Mouse (Mus musculus) megakaryocyte, adult 5-6 weeks (primary cell): ENCODE results near the gene Ttc17. TPM values are rescaled to one million over a fixed set of nuclear protein-coding genes. Genes with fewer than 3 reads are reported as not detected.

Experiments
- ATAC-seq: 2 replicates; pipeline ENCODE4 v1.8.0; 2016; ENCODE audit warnings: mild to moderate bottlenecking, inconsistent platforms; ENCODE audit not compliant: poor library complexity, severe bottlenecking
- total RNA-seq, 2 experiments: library from RNA; stranded (forward) in 1 of 2; stranded (reverse) in 1 of 2; fragments of 153-499, 151-499 nt in 1 of 2; fragments of 221-1000, 200-1000 nt in 1 of 2; gene quantifications; 2 replicates each; pipeline versions ENCODE4 v1.2.3 to v1.2.4; 2015 to 2017

Ttc17 gene
- total RNA-seq, 2 experiments from 2014 or later = 26.6 to 28.0 TPM

DNA sequence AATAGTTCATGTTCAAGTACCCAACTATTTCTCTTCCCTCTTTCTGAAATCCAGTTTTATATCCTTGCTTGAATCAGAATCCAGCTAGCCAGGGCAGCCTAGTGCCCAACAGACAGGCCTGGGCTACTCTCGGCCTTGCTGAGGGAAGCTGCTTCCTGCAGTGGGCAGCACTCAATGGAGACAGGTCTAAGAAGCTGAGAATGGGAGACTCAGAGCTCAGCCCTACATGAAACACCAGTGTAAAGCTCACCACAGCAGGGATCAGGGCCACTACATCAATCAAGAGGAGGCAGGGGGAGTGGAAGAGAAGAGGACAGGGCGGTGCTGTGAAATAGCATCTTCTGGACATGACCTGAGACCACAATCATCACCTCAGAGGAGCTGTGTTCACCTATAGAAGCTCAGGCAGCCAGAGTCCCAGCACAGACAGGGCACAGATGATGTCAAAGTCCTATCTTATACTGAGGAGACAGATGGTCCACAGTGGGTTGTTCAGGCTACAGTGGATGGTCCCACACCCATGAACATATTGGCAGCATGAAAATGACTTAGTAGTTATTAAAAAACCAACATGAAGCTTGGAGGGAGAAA, 25.3 kb downstream of the Ttc17 start:
- ATAC-seq = no peak

DNA sequence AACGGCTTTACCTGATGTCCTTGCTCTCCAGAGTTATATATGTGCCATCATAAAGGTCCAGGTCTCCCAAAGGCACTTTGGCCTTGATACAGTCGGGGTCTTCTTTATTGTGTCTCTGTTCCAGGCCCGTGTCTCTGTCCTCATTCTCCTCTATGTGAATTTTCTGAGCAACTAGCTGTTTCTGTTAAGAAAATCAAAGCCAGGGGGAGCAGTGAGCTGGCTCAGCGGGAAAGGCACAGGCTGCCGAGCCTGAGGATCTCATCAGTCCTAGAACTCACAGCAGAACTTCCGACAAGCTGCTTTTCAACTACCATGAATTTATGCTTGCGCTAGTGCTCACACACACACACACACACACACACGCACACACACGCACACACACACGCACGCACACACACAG, 27.8 kb downstream of the Ttc17 start:
- ATAC-seq = no peak

DNA sequence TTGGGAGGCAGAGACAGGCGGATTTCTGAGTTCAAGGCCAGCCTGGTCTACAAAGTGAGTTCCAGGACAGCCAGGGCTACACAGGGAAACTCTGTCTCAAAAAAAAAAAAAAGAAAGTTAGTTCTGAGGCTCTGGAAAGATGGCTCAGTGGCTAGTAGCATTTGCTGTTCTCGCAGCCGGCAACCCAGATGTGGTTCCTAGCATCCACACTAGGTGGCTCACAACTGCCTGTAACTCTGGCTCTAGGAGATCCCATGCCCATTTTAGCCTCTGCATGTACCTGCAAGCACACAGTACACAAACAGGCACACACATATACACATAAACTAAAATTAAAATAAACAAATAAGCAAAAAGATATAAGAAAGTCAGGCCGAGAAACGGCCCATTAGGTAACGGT, 35.4 kb downstream of the Ttc17 start:
- ATAC-seq = no peak

DNA sequence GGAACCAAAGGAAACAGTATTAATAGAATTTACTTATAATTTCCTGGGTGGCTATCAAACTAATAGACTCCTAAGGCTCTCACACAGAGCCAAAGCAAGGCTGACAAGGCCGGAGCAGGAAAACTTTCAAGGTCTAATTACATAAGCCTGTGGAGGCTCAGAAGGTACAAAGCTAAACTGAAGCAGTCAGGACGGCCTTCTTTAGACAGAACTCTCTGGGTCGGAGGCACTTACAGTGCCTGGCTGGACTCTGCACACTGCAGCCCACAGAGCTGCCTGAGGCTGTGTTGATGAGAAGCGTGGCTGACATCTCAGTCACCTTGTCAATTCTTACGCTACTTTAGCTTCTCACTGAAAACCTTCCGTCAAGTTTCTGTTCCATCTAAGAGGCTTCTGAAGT, 42.7 kb downstream of the Ttc17 start:
- ATAC-seq = no peak

DNA sequence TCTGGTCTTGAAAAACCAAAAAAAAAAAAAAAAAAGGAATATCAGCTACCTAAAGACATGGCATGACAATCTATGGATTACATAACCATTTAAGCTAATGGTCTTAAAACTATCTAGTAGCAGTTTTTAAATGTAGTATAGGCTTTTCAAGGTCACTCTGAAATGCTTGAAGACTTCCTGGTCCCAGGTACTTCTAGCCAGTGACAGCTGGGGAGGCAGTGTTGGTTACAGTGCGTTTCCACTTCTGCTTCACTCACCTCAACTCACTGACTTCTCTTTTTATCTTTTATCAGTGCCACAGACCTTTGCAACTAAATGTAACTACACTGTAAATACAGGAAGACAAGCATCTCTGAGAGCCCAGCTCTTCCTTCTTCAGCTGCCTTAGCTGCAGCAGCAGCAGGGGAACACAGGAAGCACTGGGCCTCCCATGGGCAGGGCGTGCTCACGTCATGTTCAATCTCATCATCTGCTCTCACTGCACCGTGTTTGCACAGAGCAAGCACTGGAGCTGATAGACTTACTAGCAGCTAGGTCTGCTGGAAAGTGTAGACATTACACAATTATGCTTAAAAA, 46.0 kb downstream of the Ttc17 start:
- peak; percentile 97 for ATAC-seq

DNA sequence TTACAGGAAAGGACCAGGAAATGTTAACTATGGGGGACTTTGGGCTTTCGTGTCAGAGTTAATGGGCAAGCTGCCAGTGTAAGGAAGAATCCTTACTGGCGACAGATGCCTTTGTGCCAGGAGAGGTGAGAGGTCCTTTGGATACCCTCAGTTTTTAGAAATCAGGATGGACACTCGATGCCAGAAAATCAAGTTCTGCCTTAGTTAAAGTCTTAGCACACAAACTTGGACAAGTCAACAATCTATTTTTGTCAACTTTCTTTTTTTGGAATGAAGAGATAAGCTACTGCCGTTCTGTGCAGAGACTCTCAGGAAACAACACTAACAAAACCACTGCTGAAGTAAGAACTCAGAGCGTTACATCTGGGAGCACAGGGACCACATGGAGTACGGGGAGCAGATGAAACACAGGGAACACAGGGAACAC, 58.3 kb downstream of the Ttc17 start:
- ATAC-seq = no peak

DNA sequence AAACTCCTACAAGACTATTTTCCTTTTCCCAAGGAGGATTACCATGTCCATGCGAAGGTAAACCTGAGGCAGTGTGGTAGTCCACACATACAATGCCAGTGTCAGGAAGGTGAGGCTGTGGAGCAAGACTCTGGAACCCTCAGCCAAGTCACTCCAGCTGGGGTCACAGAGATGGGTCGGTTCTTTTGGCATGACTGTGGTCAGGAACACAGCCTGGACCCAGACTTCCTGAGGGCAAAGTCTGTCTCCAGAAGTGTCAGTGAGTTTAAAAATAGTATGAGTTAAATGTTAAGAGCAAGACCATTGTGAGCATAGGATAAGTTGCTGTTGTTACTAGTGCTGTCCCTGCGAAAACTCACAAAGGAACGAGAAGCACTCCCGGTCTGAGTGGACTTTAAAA, 59.7 kb downstream of the Ttc17 start:
- no peak for ATAC-seq

DNA sequence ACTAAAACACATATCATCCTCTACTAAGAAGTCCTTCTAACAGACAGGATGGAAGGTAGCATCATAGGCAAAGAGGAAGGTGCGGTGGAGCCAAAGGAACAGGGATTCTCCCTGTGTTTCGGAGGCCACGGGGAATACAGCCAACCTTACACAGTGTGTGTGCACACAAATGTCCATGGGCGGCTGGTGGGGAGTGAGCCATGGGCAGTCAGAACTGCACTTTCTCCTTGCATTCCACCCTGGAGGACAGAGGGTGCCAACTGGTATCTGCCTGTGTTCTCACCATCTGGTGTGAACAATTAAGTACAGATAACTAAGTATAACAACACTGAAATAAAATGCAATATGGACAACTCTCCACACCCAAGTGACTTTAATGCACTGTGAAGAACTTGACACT, 61.9 kb downstream of the Ttc17 start:
- no peak for ATAC-seq

DNA sequence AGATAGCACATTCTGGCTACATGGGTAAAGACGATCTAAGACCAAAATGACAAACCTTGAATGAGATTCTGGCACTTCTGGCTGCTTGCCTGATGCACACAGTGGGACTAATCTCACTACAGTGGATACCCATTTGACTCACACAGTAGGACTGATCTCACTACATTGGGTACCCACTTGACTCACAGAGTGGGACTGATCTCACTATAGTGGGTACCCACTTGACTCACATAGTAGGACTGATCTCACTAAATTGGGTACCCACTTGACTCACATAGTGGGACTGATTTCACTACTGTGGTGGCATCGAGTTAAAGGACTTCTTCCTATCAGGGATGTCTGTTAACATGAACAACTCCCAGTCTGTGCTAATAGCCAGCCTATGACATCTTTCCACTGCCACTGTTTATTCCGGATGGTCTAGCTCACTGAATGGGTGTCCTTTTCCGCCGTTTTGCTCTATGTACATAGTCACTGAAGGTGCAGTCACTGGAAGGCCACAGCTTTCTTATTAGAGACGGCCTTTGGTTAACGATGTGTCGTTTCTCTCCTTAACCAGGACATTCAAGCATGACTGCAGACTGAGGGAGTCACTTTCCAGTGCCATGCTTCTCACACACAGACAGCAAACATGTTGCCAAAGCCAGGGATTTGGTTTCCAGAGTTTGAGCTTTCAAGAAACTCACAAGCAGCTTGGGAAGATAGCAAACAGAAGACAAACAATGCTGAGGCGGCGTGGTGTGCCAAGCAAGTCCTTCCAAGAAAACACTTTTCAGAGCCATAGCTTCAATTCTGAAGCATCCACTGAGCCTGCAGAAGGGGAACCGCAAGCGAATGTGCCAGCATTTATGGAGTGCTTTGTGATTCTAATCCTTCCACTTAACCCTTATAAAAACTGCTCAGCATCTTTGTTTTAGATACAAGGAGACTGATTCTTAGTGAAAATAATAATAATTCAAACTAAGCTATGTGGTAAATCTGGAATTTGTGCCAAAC, 62.9 kb downstream of the Ttc17 start:
- no peak for ATAC-seq

DNA sequence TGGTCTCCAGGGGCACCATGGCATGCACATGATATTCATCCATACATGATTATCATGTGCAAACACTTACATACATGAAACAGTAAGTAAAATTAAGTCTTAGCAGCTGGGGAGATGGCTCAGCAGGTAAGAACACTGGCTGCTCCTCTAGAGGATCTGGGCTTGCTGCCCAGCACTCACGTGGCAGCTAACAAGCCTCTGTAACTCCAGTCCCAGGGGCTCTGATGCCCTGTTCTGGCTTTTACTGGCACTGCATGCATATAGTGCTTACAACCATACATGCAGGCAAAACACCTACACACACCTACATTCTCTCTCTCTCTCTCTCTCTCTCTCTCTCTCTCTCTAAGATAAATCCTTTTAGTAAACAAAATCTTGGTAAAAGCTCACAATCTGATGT, 65.7 kb downstream of the Ttc17 start:
- ATAC-seq = no peak

DNA sequence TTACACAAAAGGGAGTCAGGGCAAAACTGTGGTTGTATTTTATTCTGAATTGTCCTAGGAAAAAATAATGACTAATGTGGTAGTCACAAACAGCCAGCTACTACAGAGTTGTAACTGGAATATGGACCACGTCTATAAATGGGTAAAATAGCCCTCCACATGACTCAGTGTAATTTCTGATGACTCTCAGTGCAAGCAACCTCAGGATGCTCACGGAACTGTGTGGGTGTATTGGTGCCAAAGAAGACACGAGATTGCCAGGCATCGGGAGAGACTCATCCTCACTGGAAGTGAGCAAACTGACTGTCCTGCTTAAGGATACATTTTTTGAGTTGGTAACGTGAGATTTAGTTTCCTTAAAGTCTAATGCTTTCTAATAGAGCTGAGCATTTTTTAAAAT, 67.0 kb downstream of the Ttc17 start:
- ATAC-seq = no peak

DNA sequence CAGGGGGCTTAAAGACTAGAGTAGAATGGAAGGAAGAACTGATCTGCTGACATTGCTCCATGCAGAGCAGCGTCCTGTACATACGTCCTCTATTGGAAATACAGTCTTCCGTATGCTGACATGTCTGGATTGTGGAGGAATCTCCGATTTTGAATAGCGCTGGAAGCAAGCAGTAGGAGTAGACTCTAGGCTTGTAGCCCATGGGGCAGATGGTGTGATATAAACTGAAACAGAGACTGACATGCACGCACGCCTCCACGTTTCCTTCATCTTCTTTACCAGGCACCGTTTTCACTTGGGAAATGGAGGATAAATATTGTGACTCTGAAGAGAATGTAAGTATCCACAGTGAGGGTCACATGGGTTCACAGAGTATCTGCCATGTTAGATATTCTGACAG, 70.2 kb downstream of the Ttc17 start:
- no peak for ATAC-seq

DNA sequence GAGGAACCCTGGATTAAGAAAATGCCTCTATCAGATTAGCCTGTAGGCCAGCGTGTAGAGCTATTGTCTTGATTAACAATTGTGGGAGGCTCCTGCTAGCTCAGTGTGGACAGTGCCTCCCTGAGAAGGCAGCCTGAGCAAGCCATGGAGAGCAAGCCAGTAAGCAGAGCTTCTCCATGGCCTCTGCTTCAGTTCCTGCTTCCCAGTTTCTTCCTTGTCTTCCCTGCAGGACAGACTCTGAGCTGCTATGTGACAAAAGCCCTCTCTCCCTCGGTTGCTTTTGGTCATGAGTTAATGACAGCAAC, 71.8 kb downstream of the Ttc17 start:
- no peak for ATAC-seq

DNA sequence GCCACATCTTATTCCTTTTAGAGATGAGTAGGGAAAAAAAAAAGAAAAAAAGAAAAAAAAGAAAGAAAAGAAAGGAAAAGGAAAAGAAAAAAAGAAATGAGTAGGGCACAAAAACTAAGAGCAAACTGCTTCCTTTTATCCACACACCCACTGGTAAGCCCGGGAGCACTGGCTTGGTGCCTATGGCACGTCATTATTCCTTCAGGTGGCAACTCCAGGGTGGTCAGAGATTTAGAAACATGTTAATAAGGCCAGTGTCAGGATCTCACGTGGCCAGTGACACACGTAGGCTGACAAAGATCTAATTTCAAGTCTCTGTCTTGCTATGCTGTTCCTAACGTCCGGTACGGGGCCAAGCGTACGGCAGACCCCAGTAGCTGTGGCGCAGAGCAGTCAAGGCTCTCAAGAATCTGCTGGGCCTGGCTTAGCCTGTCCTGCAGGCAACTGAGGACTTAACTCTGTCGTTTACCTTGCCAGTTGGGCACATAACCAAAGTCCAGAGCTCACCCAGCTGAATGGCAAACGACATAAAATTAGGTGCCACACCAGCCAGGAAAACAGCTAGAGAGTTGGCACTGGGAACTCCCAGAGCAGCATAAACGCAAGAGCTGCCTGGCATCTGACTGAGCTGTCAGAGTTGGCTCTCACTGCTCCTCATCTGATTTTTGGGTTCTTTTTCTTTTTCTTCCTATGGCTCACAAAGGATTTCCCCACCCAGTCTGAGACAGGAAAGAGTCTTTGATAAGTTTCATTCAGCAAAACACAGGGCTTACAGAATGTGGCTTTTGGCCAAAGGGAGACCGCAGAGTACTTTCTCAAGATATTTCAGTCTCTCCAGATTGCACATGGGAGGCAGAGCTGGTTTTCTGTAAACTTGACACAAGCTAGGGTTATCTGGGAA, 72.4 kb downstream of the Ttc17 start:
- no peak for ATAC-seq

DNA sequence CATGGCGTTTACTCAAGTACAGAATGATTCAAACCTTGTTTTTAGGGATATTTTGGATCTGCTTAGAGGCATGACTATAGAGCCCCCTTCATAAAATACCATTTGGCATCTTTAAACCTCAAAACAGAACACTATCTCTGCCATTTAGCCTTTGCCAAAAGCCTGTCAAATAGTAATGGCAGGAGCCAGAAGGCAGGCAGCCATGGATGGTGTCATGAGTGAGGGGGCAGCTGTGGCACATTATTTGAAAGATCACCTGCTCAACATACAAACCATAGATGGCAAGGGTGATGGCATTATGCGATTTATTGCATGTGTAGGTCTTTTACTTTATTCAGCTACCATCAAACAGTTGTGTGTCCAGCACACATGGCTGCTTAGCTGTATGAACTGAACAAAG, 73.4 kb downstream of the Ttc17 start:
- no peak for ATAC-seq

DNA sequence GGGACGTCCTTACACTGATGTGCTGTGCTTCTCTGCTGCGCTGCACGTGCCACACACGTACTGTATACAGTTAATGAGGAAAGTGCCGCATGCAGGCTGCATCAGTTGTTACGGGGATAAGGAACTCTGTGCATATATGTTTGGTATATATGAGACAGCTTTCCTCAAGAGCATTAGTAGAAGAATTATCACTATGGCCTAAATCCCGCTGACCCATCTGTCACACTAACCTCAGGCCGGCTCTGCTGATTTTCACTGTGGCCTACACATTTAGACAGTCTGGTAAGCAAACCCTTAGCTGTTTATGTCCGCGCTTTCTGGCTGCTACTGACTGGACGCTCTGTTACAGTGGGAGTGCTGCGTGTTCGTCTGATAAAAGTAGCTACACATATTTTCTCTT, 77.2 kb downstream of the Ttc17 start:
- ATAC-seq = no peak

DNA sequence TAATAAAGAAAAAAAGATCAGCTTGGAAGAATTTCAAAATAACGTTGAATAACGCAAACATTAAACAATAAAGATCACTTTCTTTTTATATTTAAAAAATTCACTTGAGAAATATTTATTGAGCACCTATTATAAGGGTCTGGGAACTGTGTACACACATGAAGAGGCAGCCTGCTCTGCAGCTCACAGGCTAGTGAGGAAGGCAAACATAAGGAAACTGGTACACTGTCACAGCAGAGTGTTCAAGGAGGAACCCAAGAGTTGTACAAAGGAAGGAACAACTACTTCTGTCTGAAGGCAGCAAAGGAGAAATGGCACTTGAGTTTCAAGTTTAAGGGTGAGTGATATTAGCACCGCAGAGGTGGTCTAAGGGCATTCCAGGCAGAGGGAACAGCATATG, 78.7 kb downstream of the Ttc17 start:
- ATAC-seq = no peak

DNA sequence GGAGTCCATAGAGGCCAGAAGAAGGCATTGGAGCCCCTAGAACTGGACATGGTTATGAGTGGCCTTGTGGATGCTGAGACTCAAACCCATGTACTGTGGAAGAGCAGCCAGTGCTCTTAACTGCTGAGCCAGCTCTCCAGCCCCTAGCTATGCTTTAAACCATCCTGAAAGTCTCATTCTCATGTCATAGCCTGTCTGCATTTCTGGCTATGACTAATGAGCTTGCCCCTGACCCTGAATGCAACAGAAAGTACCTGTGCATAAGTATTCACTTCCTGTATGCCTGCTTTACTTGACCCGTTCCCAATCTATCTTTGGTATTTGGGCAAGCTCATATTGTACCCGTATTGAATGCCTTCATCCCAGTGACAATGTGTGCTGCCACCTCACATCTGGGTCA, 86.7 kb downstream of the Ttc17 start:
- no peak for ATAC-seq

DNA sequence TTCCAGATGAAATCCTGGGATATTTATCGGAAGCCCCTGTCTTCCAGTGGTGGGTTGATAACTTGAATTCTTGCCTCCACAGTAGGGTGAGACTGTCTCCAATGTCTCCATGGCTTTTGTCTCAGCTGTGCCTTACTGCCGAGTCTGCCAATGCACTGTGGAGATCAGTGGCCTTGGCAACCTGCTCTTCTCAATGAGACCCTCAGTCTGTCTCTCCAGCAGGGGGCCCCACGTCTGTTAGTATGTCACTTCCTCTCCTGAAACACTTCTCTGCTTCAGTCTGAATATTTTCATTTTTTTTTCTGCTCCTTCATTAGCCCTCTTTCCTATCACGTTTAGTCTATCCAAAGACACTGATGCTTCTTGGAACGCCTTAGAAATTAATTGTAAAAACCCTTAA, 90.0 kb downstream of the Ttc17 start:
- no peak for ATAC-seq

DNA sequence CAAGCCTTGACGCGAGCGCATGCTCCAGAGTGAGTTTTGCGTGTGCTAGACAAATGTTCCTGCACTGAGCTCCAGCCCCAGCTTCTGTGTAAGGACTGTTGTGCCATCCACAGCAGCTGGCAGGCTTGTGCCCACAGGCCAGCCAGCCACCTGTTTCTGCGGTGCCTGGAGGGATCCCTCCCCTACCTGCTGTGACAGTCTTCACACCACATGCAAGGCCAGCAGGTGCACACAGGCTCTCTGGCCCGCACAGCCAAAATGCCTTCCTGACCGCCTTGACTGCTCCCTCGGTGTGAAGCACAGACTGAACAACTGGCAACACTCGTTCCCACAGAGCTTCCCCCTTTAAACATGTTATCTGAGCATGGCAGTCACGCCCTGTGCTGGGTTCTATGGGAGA, 102.5 kb downstream of the Ttc17 start:
- ATAC-seq = no peak

DNA sequence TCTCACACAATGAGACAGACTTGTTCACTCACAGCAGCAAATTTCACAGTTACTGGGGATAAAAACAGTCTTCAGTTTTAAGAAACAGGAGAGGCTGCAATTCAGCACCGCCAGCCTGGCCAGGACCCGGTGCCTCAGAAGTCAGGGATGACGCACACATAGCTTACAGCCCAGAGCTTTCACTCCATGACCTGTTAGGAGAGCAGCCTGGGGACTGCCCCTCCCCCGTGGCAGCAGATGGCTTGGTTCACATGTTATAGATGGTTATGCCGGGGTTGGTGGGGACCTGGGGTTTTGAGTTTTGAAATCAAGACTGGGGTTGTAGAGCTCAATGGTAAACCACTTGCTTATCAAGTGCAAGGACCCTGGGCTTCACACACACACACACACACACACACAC, 104.1 kb downstream of the Ttc17 start:
- ATAC-seq = no peak
